Mouse (Mus musculus): Measurements from ENCODE around the gene Cdc14b. TPM values are rescaled to one million over a fixed set of nuclear protein-coding genes. Genes with fewer than 3 reads are reported as not detected.

Cdc14b gene
- polyA plus RNA-seq, 1 experiment = 2.8 TPM

DNA sequence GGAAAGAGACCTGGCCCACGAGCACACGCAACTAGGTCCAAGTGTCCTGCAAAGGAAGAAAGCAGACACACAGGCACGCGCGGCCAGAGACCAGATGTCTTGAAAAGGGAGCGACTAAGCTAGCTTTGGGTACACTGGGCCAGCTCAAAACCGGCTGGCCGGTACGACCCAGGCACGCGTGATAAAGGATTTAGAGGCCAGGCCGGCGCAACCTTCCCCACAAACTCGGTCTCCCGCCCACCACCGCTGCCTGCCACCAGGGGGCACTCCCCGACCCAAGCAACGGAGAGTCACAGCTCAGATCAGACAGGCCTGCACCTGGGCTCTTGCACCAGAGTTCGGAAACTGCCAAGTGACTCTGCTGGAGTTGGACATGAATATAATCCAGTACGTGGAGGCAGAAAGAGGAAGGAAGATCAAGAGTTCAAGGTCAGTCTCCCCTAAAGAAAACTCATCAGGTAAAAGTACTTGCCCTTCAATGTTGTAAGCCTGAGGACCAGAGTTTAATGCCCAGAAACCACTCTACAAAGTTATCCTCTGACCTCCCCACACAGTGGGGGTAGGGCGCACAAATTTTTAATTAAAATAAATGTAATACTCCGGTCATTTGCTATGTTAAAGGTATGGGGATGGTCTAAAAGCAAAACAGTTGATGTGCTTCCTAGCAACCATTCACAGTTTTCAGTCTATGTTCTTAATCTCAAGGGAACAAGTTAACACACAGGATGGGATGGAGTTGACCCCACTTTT is 26.1 kb downstream of the Cdc14b start:
- 7% methylated on average over 22 of the region's 22 CpGs for WGBS
- Histone ChIP-seq H3K27me3 (ENCODE audit: control insufficient read depth, insufficient read depth, low read length) (no peaks in the 10 kb centered on the region), H3K4me3 (ENCODE audit: low read depth, low read length) (peak overlapping the region; percentile 64), H3K27ac (ENCODE audit: insufficient read depth, low read depth, low read length) (peak overlapping the region; percentile 93), H3K36me3 (ENCODE audit: control insufficient read depth, insufficient read depth, low read length) (0 out of 2 replicates have a peak, but pooled peaks cover 2% of the 10 kb centered on the region), H3K4me1 (ENCODE audit: control insufficient read depth, insufficient read depth, insufficient read length, low read length) (peaks cover 6% of the 10 kb centered on the region; the same call in 1 of the 2 replicates)
- TF ChIP-seq POLR2A (IDR thresholded peaks at IDR 0.05; ENCODE audit: low read depth, low read length) (no peak), CTCF (IDR thresholded peaks at IDR 0.05; ENCODE audit: extremely low read depth, insufficient read length, insufficient replicate concordance, low read depth, low read length) (peak; percentile 95)

DNA sequence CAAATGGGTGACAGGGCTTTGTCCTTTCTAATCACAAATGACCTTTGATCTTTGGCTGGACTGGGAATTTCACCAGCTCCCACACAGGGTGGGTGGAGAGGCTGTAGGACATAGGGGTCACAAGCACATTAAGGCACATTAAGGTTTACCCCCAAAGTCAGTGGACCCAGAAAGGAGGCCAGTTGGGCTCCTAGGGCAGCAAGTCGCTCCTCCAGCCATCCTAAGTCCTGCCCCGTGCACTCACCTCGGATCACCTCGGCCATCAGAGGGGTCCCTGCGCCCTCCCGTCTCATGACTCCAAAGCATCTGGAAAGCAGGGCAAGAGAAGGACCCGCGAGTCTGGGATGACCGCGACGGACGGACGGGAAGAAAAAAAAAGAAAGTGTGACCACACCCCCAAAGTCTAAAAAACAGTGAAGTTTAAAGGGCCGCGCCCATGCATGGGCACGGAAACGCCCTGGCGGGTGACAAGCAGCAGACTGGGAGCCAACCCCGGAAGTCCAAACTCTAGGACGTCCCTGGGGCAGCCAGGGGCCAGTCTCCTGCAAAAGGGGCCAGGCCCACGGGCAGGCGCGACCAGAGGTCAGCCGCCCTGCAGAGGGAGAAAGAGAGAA is 26.8 kb downstream of the Cdc14b start:
- peak overlapping the region; percentile 64 for H3K4me3 ChIP-seq (ENCODE audit: low read depth, low read length)
- H3K27ac ChIP-seq (ENCODE audit: insufficient read depth, low read depth, low read length) = peak overlapping the region; percentile 93
- H3K4me1 ChIP-seq (ENCODE audit: control insufficient read depth, insufficient read depth, insufficient read length, low read length) = peaks cover 6% of the 10 kb centered on the region; the same call in 1 of the 2 replicates
- WGBS = 2% methylated on average over 24 of the region's 24 CpGs
- peaks cover 4% of the 10 kb centered on the region for H3K36me3 ChIP-seq (ENCODE audit: control insufficient read depth, insufficient read depth, low read length)
- H3K27me3 ChIP-seq (ENCODE audit: control insufficient read depth, insufficient read depth, low read length) = no peaks in the 10 kb centered on the region
- no peak for TF ChIP-seq CTCF (IDR thresholded peaks at IDR 0.05; ENCODE audit: extremely low read depth, insufficient read length, insufficient replicate concordance, low read depth, low read length)
- peak; percentile 65 for TF ChIP-seq POLR2A (IDR thresholded peaks at IDR 0.05; ENCODE audit: low read depth, low read length)

DNA sequence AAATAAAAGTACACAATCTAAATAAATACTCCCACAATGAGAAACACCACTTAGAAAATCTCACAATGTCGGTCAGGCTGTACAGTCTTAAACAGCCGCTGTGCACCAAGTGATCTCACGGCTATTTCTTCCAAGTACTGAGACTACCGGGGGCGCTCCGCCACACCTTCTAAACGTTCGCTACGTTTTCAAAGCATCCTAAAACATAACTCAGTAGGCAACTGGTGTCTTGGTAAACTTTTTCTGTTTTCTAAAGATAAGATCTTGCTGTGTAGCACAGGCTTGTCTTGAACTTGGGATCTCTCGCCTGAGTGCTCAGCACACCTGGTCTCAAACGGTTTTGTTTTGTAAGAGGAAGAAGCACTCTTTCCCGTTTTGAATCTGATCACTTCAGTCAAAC is 29.0 kb downstream of the Cdc14b start:
- peaks cover 3% of the 10 kb centered on the region; the same call in 1 of the 2 replicates for H3K4me1 ChIP-seq (ENCODE audit: control insufficient read depth, insufficient read depth, insufficient read length, low read length)
- no peaks in the 10 kb centered on the region for H3K27me3 ChIP-seq (ENCODE audit: control insufficient read depth, insufficient read depth, low read length)
- no peak overlapping the region for H3K27ac ChIP-seq (ENCODE audit: insufficient read depth, low read depth, low read length)
- no peak overlapping the region for H3K4me3 ChIP-seq (ENCODE audit: low read depth, low read length)
- 80% methylated on average over 12 of the region's 12 CpGs for WGBS
- TF ChIP-seq POLR2A (IDR thresholded peaks at IDR 0.05; ENCODE audit: low read depth, low read length) = no peak
- TF ChIP-seq CTCF (IDR thresholded peaks at IDR 0.05; ENCODE audit: extremely low read depth, insufficient read length, insufficient replicate concordance, low read depth, low read length) = no peak
- peaks cover 10% of the 10 kb centered on the region for H3K36me3 ChIP-seq (ENCODE audit: control insufficient read depth, insufficient read depth, low read length)

DNA sequence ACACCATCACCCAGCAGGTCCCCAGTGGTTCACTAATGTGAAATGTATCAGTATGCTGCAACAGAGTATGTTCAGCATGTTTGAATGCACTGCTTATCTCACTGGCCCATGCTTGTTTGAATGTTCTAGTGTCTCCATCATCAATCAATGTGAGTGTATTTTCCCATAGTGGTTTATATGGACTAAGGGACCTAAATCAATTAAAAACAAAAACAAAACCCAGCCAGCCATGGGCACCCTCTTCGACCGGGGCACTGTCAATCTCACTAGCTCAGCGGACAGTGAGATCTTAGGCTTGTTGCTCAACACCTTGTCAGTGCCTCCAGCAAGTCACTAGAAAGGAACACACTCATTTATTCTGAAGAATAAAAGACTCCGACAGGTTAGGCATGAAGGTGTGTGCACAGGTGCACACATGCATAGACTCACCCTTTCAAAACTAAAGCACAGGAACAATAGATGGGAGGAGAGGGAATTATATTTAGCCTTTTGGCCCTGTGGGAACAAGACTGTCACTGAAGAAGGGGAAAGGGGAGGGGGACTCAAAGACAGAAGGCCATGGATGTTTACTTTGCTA is 30.3 kb downstream of the Cdc14b start:
- no peak for TF ChIP-seq CTCF (IDR thresholded peaks at IDR 0.05; ENCODE audit: extremely low read depth, insufficient read length, insufficient replicate concordance, low read depth, low read length)
- TF ChIP-seq POLR2A (IDR thresholded peaks at IDR 0.05; ENCODE audit: low read depth, low read length) = no peak
- no peak overlapping the region for H3K4me3 ChIP-seq (ENCODE audit: low read depth, low read length)
- WGBS = 92% methylated on average over 4 of the region's 4 CpGs
- H3K27me3 ChIP-seq (ENCODE audit: control insufficient read depth, insufficient read depth, low read length) = no peaks in the 10 kb centered on the region
- peaks cover 3% of the 10 kb centered on the region; the same call in 1 of the 2 replicates for H3K4me1 ChIP-seq (ENCODE audit: control insufficient read depth, insufficient read depth, insufficient read length, low read length)
- no peak overlapping the region for H3K27ac ChIP-seq (ENCODE audit: insufficient read depth, low read depth, low read length)
- H3K36me3 ChIP-seq (ENCODE audit: control insufficient read depth, insufficient read depth, low read length) = peaks cover 12% of the 10 kb centered on the region

DNA sequence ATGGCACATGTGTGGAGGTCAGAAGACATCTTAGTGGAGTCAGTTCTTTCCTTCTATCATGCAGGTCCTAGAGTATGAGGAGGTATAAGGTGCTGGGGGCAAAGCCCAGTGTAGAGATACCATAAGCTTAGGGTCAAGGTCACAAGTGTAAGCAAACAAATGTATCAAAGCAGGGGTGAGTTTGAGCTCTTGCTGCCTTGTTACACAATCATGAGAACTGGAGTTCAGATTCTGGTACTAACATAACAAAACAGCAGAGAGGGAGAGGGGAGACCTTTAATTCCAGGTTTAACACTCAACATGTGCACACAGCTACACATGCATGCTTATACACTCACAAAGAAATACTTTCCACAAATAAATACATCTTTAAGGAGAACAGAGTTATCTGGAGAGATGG is 32.4 kb downstream of the Cdc14b start:
- no peaks in the 10 kb centered on the region for H3K27me3 ChIP-seq (ENCODE audit: control insufficient read depth, insufficient read depth, low read length)
- H3K4me3 ChIP-seq (ENCODE audit: low read depth, low read length) = no peak overlapping the region
- peaks cover 1% of the 10 kb centered on the region; the same call in 1 of the 2 replicates for H3K4me1 ChIP-seq (ENCODE audit: control insufficient read depth, insufficient read depth, insufficient read length, low read length)
- H3K27ac ChIP-seq (ENCODE audit: insufficient read depth, low read depth, low read length) = no peak overlapping the region
- H3K36me3 ChIP-seq (ENCODE audit: control insufficient read depth, insufficient read depth, low read length) = peaks cover 12% of the 10 kb centered on the region
- TF ChIP-seq CTCF (IDR thresholded peaks at IDR 0.05; ENCODE audit: extremely low read depth, insufficient read length, insufficient replicate concordance, low read depth, low read length) = no peak
- TF ChIP-seq POLR2A (IDR thresholded peaks at IDR 0.05; ENCODE audit: low read depth, low read length) = no peak

DNA sequence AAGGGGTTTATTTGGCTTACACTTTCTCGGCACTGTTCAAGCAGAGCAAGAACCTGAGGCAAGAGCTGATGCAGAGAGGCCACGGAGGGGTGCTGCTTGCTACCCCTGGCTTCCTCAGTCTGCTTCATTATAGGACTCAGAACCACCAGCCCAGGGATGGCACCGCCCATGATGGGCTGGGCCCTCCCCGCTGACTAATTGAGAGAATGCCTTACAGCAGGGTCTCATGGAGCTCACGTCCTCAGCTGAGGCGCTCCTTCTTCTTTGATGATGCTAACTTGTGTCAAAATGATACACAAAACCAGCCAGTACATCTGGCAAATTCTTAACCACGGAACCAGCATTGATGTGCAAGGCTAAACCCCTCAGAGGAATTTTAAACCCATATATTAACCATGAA is 34.5 kb downstream of the Cdc14b start:
- Histone ChIP-seq H3K36me3 (ENCODE audit: control insufficient read depth, insufficient read depth, low read length) (peaks cover 10% of the 10 kb centered on the region), H3K27ac (ENCODE audit: insufficient read depth, low read depth, low read length) (no peak overlapping the region), H3K4me1 (ENCODE audit: control insufficient read depth, insufficient read depth, insufficient read length, low read length) (no peaks in the 10 kb centered on the region), H3K4me3 (ENCODE audit: low read depth, low read length) (no peak overlapping the region), H3K27me3 (ENCODE audit: control insufficient read depth, insufficient read depth, low read length) (no peaks in the 10 kb centered on the region)
- TF ChIP-seq CTCF (IDR thresholded peaks at IDR 0.05; ENCODE audit: extremely low read depth, insufficient read length, insufficient replicate concordance, low read depth, low read length) = no peak
- WGBS = 91% methylated on average over 7 of the region's 7 CpGs

DNA sequence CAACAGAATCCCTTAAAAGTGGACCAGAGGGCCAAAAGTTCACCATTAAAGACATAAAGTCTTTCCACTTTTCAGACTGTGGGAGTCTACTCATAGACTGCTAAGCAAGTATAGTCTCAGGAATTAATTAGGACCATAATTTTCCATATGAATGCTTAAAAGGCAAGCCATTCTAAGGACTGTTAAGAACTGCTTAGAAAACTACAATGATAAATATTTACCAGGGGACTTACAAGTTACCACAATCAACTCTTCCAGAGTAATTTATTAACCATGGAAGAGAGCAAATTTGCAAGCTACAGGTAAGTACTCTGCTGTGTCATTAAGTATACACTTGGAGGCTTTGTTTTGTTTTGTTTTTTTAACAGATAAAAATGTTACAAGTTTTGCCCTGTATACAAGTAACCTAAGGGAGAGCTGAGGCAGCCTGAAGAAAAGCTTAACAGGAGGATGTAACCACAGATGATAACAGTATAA is 37.4 kb downstream of the Cdc14b start:
- TF ChIP-seq CTCF (IDR thresholded peaks at IDR 0.05; ENCODE audit: extremely low read depth, insufficient read length, insufficient replicate concordance, low read depth, low read length) (no peak), POLR2A (IDR thresholded peaks at IDR 0.05; ENCODE audit: low read depth, low read length) (no peak)
- Histone ChIP-seq H3K27me3 (ENCODE audit: control insufficient read depth, insufficient read depth, low read length) (no peaks in the 10 kb centered on the region), H3K27ac (ENCODE audit: insufficient read depth, low read depth, low read length) (no peak overlapping the region), H3K4me3 (ENCODE audit: low read depth, low read length) (no peak overlapping the region), H3K4me1 (ENCODE audit: control insufficient read depth, insufficient read depth, insufficient read length, low read length) (no peaks in the 10 kb centered on the region), H3K36me3 (ENCODE audit: control insufficient read depth, insufficient read depth, low read length) (peaks cover 6% of the 10 kb centered on the region)
